Mouse (Mus musculus) thymus, adult 2 months (tissue): Measurements from ENCODE around the gene Ncdn.

Source experiments
- CTCF ChIP-seq: fragments of 200-500 bp; IDR thresholded peaks from 2 replicates; pipeline ENCODE4 v1.5.1; 2012; ENCODE audit warnings: mild to moderate bottlenecking, control low read depth, low read length, moderate library complexity, borderline replicate concordance; ENCODE audit not compliant: control insufficient read depth, poor library complexity, insufficient read depth; ENCODE audit errors: extremely low read depth
- POLR2A ChIP-seq: fragments of 200-500 bp; IDR thresholded peaks from 2 replicates; pipeline ENCODE4 v1.6.1; 2012; ENCODE audit warnings: mild to moderate bottlenecking, low read length, control low read depth, moderate library complexity; ENCODE audit not compliant: control insufficient read depth, poor library complexity, insufficient read depth; ENCODE audit errors: extremely low read depth

GRCm38 (mm10) chr4:126744831-126745230, 8.4 kb downstream of the Ncdn start:
- TF ChIP-seq POLR2A: no peak
- TF ChIP-seq CTCF: no peak
